Mouse (Mus musculus): ENCODE results near the gene Gm17651.
A peak's percentile ranks its signal among the peaks of the same experiment; 100 is the strongest.

Gene Gm17651

DNA sequence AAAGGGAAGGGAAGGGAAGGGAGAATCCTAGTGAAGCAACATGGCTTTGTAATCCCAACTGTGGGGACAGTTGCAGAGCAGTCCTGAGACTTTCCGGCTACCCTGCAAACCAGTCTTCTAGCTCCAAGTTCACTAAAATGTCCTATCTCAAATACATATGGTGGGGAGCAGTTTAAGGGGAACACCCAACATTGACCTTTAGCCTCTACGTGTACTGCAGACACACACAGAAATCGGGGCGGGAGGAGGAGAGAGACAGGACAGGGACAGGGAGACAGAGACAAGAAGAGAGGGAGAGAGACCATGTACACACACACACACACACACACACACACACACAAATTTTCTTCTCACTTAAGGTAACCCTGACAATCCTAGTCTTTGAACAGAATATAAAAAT is 44.6 kb downstream of the Gm17651 start:
- DNase-seq (ENCODE audit: low spot score), result no peak

DNA sequence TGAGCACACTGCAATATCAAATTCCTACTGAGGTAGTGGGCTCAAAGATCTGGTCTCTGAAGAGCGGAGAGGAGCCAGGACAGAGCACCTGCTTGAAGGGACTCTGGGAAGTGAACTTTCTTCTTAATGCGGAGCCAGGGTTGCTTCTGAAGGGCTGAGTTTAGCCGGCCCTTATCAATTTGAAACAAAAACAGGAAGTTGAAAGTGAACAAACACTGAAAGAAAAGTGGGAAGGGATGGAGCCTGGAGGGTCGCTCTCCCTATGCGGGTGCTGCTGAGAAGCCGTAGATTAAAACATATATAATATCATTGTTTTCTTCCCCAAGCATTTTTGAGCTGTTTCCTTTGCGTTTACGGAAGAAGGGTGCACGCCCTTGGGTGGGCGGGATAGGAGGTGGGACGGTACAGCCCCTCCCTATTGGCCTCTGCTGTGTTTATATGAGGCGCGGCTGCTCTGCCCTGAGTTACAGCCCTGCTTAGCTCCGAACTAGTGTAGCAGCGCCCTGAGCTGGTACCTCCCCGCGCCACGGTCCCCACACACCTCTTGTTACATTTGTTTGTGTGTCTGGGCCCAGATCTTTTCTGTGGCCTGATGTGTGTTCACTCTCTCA is 46.0 kb downstream of the Gm17651 start, which contains the start of gene Fmo5:
Fmo5 (plus strand) TSS at position 414 of the 611 bp plus-strand sequence.
- DNase-seq (ENCODE audit: low spot score), result peak; percentile 46

DNA sequence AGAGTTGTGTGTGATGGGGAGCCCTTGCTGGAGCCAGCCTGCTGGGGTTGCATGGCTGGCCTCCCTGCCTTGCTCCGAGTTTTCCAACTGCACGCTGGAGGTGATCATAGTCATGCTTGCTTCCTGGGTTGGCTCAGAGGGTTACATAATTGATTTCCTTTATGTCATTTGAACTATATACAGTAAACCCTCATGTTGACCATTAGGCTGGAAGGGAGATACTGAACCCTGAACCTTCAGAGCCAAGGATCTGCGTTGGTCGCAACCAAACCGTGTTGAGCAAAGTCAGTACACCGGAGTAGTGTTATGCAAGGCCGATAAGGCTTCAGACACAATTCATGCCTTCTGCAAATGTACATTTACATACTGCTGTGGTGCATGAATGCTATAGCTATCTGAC is 46.6 kb downstream of the Gm17651 start:
- no peak for DNase-seq (ENCODE audit: low spot score)

DNA sequence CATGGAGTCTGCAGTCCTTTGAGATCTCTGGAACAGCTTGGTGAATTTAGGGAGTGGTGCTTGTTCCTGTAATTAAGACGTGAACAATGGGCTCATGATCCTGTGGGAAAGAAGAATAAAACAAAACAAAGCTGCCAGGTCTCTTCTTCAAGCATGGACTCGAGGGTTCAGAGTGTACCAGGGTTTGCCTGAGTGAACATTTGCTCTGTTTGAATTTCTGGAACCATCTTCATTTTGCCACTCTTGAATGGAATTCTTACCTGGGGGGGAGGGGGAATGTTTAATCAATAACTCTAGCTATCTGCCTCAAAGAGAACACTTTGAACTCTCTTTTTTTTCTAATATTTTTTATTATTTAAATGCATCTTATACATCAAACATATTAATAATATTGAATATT is 49.9 kb downstream of the Gm17651 start:
- no peak for DNase-seq (ENCODE audit: low spot score)
